Mouse (Mus musculus) lung, postnatal 0 days (tissue): ENCODE measurements around the gene Plcl1.

Experiments used
- CTCF ChIP-seq: IDR thresholded peaks from 2 replicates; pipeline ENCODE4 v1.5.1; 2016; ENCODE audit warnings: antibody characterized with exemption, mild to moderate bottlenecking
- EP300 ChIP-seq: IDR thresholded peaks from 2 replicates; pipeline ENCODE4 v1.6.1; 2016; ENCODE audit warnings: antibody characterized with exemption, mild to moderate bottlenecking, control low read depth

- TF ChIP-seq CTCF (no peak), EP300 (no peak)
Measured at GRCm38 (mm10) chr1:55517182-55517581, 111.5 kb downstream of the Plcl1 start.
